Mouse (Mus musculus): ENCODE measurements at regions not wholly inside any gene's neighbourhood (a gene's known extent, or its start where the extent isn't known, plus 50 kb on each side); places are given as distances from the start of the nearest gene placed in this dataset.

GRCm38 (mm10) chr10:99379156-99379555 is 116.1 kb downstream of the Dusp6 start:
- Histone ChIP-seq H3K9me3 (ENCODE audit: control insufficient read depth, low read length) (no peaks in the 10 kb centered on the region), H3K27ac (ENCODE audit: low read depth, low read length) (no peak overlapping the region), H3K4me1 (replicated peaks; ENCODE audit: control insufficient read depth, insufficient read depth, low read length) (no peaks in the 10 kb centered on the region), H3K4me2 (no peak overlapping the region), H3K9ac (ENCODE audit: low read depth, low read length) (no peak overlapping the region), H3K27me3 (replicated peaks; ENCODE audit: control insufficient read depth, insufficient read depth, low read length) (no peaks in the 10 kb centered on the region), H3K4me3 (ENCODE audit: low read depth, low read length) (no peak overlapping the region), H3K36me3 (ENCODE audit: control insufficient read depth, insufficient read depth, low read length) (no peaks in the 10 kb centered on the region)
- 34% methylated on average over 1 of the region's 1 CpGs for WGBS
- DNase-seq (ENCODE audit: low spot score) (no peak), ATAC-seq (replicated peaks; ENCODE audit: low FRiP score) (no peak)

GRCm38 (mm10) chr10:99380170-99380569 is 117.1 kb downstream of the Dusp6 start:
- no peak overlapping the region for H3K9ac ChIP-seq (ENCODE audit: low read depth, low read length)
- ATAC-seq (replicated peaks; ENCODE audit: low FRiP score) (no peak), DNase-seq (ENCODE audit: low spot score) (no peak)
- no peak overlapping the region for H3K27ac ChIP-seq (ENCODE audit: low read depth, low read length)
- no peaks in the 10 kb centered on the region for H3K27me3 ChIP-seq (replicated peaks; ENCODE audit: control insufficient read depth, insufficient read depth, low read length)
- H3K4me1 ChIP-seq (replicated peaks; ENCODE audit: control insufficient read depth, insufficient read depth, low read length): no peaks in the 10 kb centered on the region
- H3K9me3 ChIP-seq (ENCODE audit: control insufficient read depth, low read length): no peaks in the 10 kb centered on the region
- H3K36me3 ChIP-seq (ENCODE audit: control insufficient read depth, insufficient read depth, low read length): no peaks in the 10 kb centered on the region
- H3K4me3 ChIP-seq (ENCODE audit: low read depth, low read length): no peak overlapping the region
- WGBS: 74% methylated on average over 4 of the region's 4 CpGs
- H3K4me2 ChIP-seq: no peak overlapping the region

- WGBS: 41% methylated on average over 4 of the region's 4 CpGs
- ATAC-seq (replicated peaks; ENCODE audit: low FRiP score) (no peak), DNase-seq (ENCODE audit: low spot score) (no peak)
- H3K9me3 ChIP-seq (ENCODE audit: control insufficient read depth, low read length): no peaks in the 10 kb centered on the region
- H3K9ac ChIP-seq (ENCODE audit: low read depth, low read length): no peak overlapping the region
- no peak overlapping the region for H3K27ac ChIP-seq (ENCODE audit: low read depth, low read length)
- no peaks in the 10 kb centered on the region for H3K27me3 ChIP-seq (replicated peaks; ENCODE audit: control insufficient read depth, insufficient read depth, low read length)
- no peak overlapping the region for H3K4me2 ChIP-seq
- H3K4me3 ChIP-seq (ENCODE audit: low read depth, low read length): no peak overlapping the region
- H3K36me3 ChIP-seq (ENCODE audit: control insufficient read depth, insufficient read depth, low read length): no peaks in the 10 kb centered on the region
- H3K4me1 ChIP-seq (replicated peaks; ENCODE audit: control insufficient read depth, insufficient read depth, low read length): no peaks in the 10 kb centered on the region
Observed at GRCm38 (mm10) chr10:99383028-99383427, 120.0 kb downstream of the Dusp6 start.

GRCm38 (mm10) chr10:99384366-99384765 is 121.3 kb downstream of the Dusp6 start:
- Histone ChIP-seq H3K9me3 (ENCODE audit: control insufficient read depth, low read length) (no peaks in the 10 kb centered on the region), H3K36me3 (ENCODE audit: control insufficient read depth, insufficient read depth, low read length) (no peaks in the 10 kb centered on the region), H3K27me3 (replicated peaks; ENCODE audit: control insufficient read depth, insufficient read depth, low read length) (no peaks in the 10 kb centered on the region), H3K4me1 (replicated peaks; ENCODE audit: control insufficient read depth, insufficient read depth, low read length) (no peaks in the 10 kb centered on the region), H3K4me2 (no peak overlapping the region), H3K4me3 (ENCODE audit: low read depth, low read length) (no peak overlapping the region), H3K27ac (ENCODE audit: low read depth, low read length) (no peak overlapping the region), H3K9ac (ENCODE audit: low read depth, low read length) (no peak overlapping the region)
- 77% methylated on average over 6 of the region's 6 CpGs for WGBS
- ATAC-seq (replicated peaks; ENCODE audit: low FRiP score) (no peak), DNase-seq (ENCODE audit: low spot score) (no peak)

GRCm38 (mm10) chr10:99384851-99385250 is 121.8 kb downstream of the Dusp6 start:
- ATAC-seq (replicated peaks; ENCODE audit: low FRiP score) (no peak), DNase-seq (ENCODE audit: low spot score) (no peak)
- Histone ChIP-seq H3K4me2 (no peak overlapping the region), H3K27me3 (replicated peaks; ENCODE audit: control insufficient read depth, insufficient read depth, low read length) (no peaks in the 10 kb centered on the region), H3K4me1 (replicated peaks; ENCODE audit: control insufficient read depth, insufficient read depth, low read length) (no peaks in the 10 kb centered on the region), H3K9me3 (ENCODE audit: control insufficient read depth, low read length) (no peaks in the 10 kb centered on the region), H3K4me3 (ENCODE audit: low read depth, low read length) (no peak overlapping the region), H3K36me3 (ENCODE audit: control insufficient read depth, insufficient read depth, low read length) (no peaks in the 10 kb centered on the region), H3K27ac (ENCODE audit: low read depth, low read length) (no peak overlapping the region), H3K9ac (ENCODE audit: low read depth, low read length) (no peak overlapping the region)
- 46% methylated on average over 4 of the region's 4 CpGs for WGBS

GRCm38 (mm10) chr10:99385854-99386253 is 122.8 kb downstream of the Dusp6 start:
- Histone ChIP-seq H3K36me3 (ENCODE audit: control insufficient read depth, insufficient read depth, low read length) (no peaks in the 10 kb centered on the region), H3K27me3 (replicated peaks; ENCODE audit: control insufficient read depth, insufficient read depth, low read length) (no peaks in the 10 kb centered on the region), H3K4me2 (no peak overlapping the region), H3K9ac (ENCODE audit: low read depth, low read length) (no peak overlapping the region), H3K9me3 (ENCODE audit: control insufficient read depth, low read length) (no peaks in the 10 kb centered on the region), H3K4me3 (ENCODE audit: low read depth, low read length) (no peak overlapping the region), H3K4me1 (replicated peaks; ENCODE audit: control insufficient read depth, insufficient read depth, low read length) (no peaks in the 10 kb centered on the region), H3K27ac (ENCODE audit: low read depth, low read length) (no peak overlapping the region)
- WGBS: 58% methylated on average over 6 of the region's 6 CpGs
- DNase-seq (ENCODE audit: low spot score) (no peak), ATAC-seq (replicated peaks; ENCODE audit: low FRiP score) (no peak)

- H3K9me3 ChIP-seq (ENCODE audit: control insufficient read depth, low read length): no peaks in the 10 kb centered on the region
- ATAC-seq (replicated peaks; ENCODE audit: low FRiP score): no peak
- H3K36me3 ChIP-seq (ENCODE audit: control insufficient read depth, insufficient read depth, low read length): no peaks in the 10 kb centered on the region
- H3K4me1 ChIP-seq (replicated peaks; ENCODE audit: control insufficient read depth, insufficient read depth, low read length): no peaks in the 10 kb centered on the region
- H3K4me3 ChIP-seq (ENCODE audit: low read depth, low read length): no peak overlapping the region
- no peak for DNase-seq (ENCODE audit: low spot score)
- no peak overlapping the region for H3K9ac ChIP-seq (ENCODE audit: low read depth, low read length)
- no peak overlapping the region for H3K27ac ChIP-seq (ENCODE audit: low read depth, low read length)
- no peaks in the 10 kb centered on the region for H3K27me3 ChIP-seq (replicated peaks; ENCODE audit: control insufficient read depth, insufficient read depth, low read length)
- no peak overlapping the region for H3K4me2 ChIP-seq
- WGBS: 85% methylated on average over 7 of the region's 7 CpGs
Observed at GRCm38 (mm10) chr10:99388526-99388925, 125.5 kb downstream of the Dusp6 start.

GRCm38 (mm10) chr10:99388986-99389385 is 126.0 kb downstream of the Dusp6 start:
- WGBS: 88% methylated on average over 8 of the region's 8 CpGs
- Histone ChIP-seq H3K9me3 (ENCODE audit: control insufficient read depth, low read length) (no peaks in the 10 kb centered on the region), H3K36me3 (ENCODE audit: control insufficient read depth, insufficient read depth, low read length) (no peaks in the 10 kb centered on the region), H3K4me1 (replicated peaks; ENCODE audit: control insufficient read depth, insufficient read depth, low read length) (no peaks in the 10 kb centered on the region), H3K9ac (ENCODE audit: low read depth, low read length) (no peak overlapping the region), H3K27me3 (replicated peaks; ENCODE audit: control insufficient read depth, insufficient read depth, low read length) (no peaks in the 10 kb centered on the region), H3K4me3 (ENCODE audit: low read depth, low read length) (no peak overlapping the region), H3K27ac (ENCODE audit: low read depth, low read length) (no peak overlapping the region), H3K4me2 (no peak overlapping the region)
- DNase-seq (ENCODE audit: low spot score) (no peak), ATAC-seq (replicated peaks; ENCODE audit: low FRiP score) (no peak)

GRCm38 (mm10) chr10:99390609-99391183 is 127.7 kb downstream of the Dusp6 start:
- no peak for DNase-seq (ENCODE audit: low spot score)
- ATAC-seq (replicated peaks; ENCODE audit: low FRiP score): no peak
- H3K4me2 ChIP-seq: no peak overlapping the region

More at GRCm38 (mm10) chr10:99390609-99391183, 127.7 kb downstream of the Dusp6 start:
- 72% methylated on average over 7 of the region's 7 CpGs for WGBS
- H3K36me3 ChIP-seq (ENCODE audit: control insufficient read depth, insufficient read depth, low read length): no peaks in the 10 kb centered on the region
- no peaks in the 10 kb centered on the region for H3K9me3 ChIP-seq (ENCODE audit: control insufficient read depth, low read length)
- H3K9ac ChIP-seq (ENCODE audit: low read depth, low read length): no peak overlapping the region
- no peaks in the 10 kb centered on the region for H3K4me1 ChIP-seq (replicated peaks; ENCODE audit: control insufficient read depth, insufficient read depth, low read length)
- no peaks in the 10 kb centered on the region for H3K27me3 ChIP-seq (replicated peaks; ENCODE audit: control insufficient read depth, insufficient read depth, low read length)
- H3K4me3 ChIP-seq (ENCODE audit: low read depth, low read length): no peak overlapping the region
- H3K27ac ChIP-seq (ENCODE audit: low read depth, low read length): no peak overlapping the region

Measured in liver, embryonic 11.5 days (tissue).